Mouse (Mus musculus) brain, embryonic 14.5 days (tissue): Measurements from ENCODE around the gene Utp11.

Experiments used
- CTCF ChIP-seq: fragments of 200-500 bp; IDR thresholded peaks from 2 replicates; pipeline ENCODE4 v1.5.1; 2012; ENCODE audit warnings: inconsistent platforms, mild to moderate bottlenecking, moderate library complexity, borderline replicate concordance; ENCODE audit not compliant: insufficient read depth, insufficient read length; ENCODE audit errors: extremely low read depth
- POLR2A ChIP-seq: fragments of 200-500 bp; IDR thresholded peaks from 2 replicates; pipeline ENCODE4 v1.6.1; 2012; ENCODE audit warnings: mild to moderate bottlenecking, inconsistent platforms, borderline replicate concordance; ENCODE audit not compliant: poor library complexity, insufficient read depth, insufficient read length, severe bottlenecking; ENCODE audit errors: extremely low read depth

DNA sequence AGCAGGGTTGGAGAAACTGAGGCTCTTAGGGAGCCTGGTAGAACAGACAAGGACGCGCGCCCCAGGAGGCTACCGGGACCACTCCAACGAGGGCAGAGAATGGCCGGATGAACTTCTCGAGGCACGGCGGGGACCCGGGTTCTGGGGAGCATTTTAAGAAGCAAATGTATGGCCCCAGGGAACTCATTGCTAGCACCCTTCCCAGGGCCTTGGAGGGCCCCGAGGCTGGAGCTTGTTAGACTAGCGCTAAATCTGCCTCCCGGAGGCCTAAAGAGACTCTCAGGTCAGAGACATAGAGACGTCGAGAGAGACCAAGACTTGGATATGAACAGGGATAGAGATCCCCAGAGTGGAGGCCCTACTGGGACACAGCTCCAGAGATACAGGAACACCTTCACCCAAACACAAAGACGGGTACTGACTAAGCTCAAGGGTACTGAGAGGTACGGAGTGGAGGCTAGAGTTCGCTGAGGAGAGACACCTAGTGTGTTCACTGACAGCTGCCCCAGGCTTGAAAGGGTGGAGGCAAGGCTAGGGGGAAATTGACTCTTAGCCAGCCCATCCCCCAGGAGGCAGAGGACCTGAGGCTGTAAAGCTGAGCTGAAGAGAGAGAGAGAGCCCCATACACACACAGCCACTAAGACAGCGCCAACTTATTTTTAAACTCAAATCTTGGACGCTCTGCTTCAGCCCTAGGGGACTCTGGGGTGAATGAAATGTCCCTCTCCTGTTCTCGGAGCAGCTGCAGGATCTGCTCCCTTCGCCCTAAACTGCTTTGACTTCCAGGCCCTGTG, 7.8 kb upstream of the Utp11 start:
- TF ChIP-seq POLR2A (no peak), CTCF (no peak)
